Mouse (Mus musculus) v-Abl transformed pro-B cells (cell line): ENCODE data around the gene Cdkn2aipnl.

Experiments used
- in situ Hi-C, 2 experiments: fragments of 400-800 bp; cut with MboI; formaldehyde crosslinking; loops; one replicate each; pipeline ENCODE4 v1.15.1; 2025; ENCODE audit not compliant: unreplicated experiment in 2 of 2

Gene Cdkn2aipnl

GRCm38 (mm10) chr11:51967443-51968401 is at the start of gene Cdkn2aipnl:
TSS of gene Cdkn2aipnl (plus strand) at chr11:51967661.
- in situ Hi-C loops = loop anchor here (5.0 kb wide), 4 partner anchors 35 to 150 kb away; partner anchors contain the start of gene Jade2 (in 1 of the 2)

- in situ Hi-C loops = loop anchor here in 1 of 2 experiments (5.0 kb wide), 1 partner anchor 51 kb away; no protein-coding TSS in a partner anchor
Measured at GRCm38 (mm10) chr11:51917951-51918350, 49.5 kb upstream of the Cdkn2aipnl start.

- in situ Hi-C loops = loop anchor here in 1 of 2 experiments (5.0 kb wide), 1 partner anchor 51 kb away; no protein-coding TSS in a partner anchor
Measured at GRCm38 (mm10) chr11:51918576-51918975, 48.9 kb upstream of the Cdkn2aipnl start.

GRCm38 (mm10) chr11:51921355-51922125 is 45.9 kb upstream of the Cdkn2aipnl start:
- in situ Hi-C loops = no loop called here

- in situ Hi-C loops = no loop called here
Measured at GRCm38 (mm10) chr11:51922421-51922841, 45.0 kb upstream of the Cdkn2aipnl start.

- in situ Hi-C loops = no loop called here
Measured at GRCm38 (mm10) chr11:51925595-51925994, 41.9 kb upstream of the Cdkn2aipnl start.

GRCm38 (mm10) chr11:51926385-51926784 is 41.1 kb upstream of the Cdkn2aipnl start:
- in situ Hi-C loops = no loop called here

- in situ Hi-C loops = no loop called here
Measured at GRCm38 (mm10) chr11:51927106-51927505, 40.4 kb upstream of the Cdkn2aipnl start.

GRCm38 (mm10) chr11:51931138-51931537 is 36.3 kb upstream of the Cdkn2aipnl start:
- in situ Hi-C loops = loop anchor here (5.0 kb wide), 1 partner anchor 36 kb away; the partner anchor contains the start of gene Cdkn2aipnl (in 2 of the 2)

GRCm38 (mm10) chr11:51931790-51932189 is 35.7 kb upstream of the Cdkn2aipnl start:
- in situ Hi-C loops = loop anchor here (5.0 kb wide), 1 partner anchor 36 kb away; the partner anchor contains the start of gene Cdkn2aipnl (in 2 of the 2)

- in situ Hi-C loops = loop anchor here (5.0 kb wide), 1 partner anchor 33 kb away; the partner anchor contains the start of gene Cdkn2aipnl (in 2 of the 2)
Measured at GRCm38 (mm10) chr11:51934230-51934629, 33.2 kb upstream of the Cdkn2aipnl start.

GRCm38 (mm10) chr11:51935636-51936434 is 31.6 kb upstream of the Cdkn2aipnl start:
- in situ Hi-C loops = loop anchor here (5.0 kb wide), 2 partner anchors 66 to 79 kb away; partner anchors contain the start of genes Jade2 (in 2 of the 2), Cdkl3 (in 1 of the 2) and Ube2b (in 1 of the 2)

GRCm38 (mm10) chr11:51937361-51937781 is 30.1 kb upstream of the Cdkn2aipnl start:
- in situ Hi-C loops = loop anchor here (5.0 kb wide), 2 partner anchors 65 to 80 kb away; partner anchors contain the start of genes Jade2 (in 2 of the 2), Cdkl3 (in 1 of the 2) and Ube2b (in 1 of the 2)

GRCm38 (mm10) chr11:51938817-51939589 is 28.5 kb upstream of the Cdkn2aipnl start:
- in situ Hi-C loops = loop anchor here (5.0 kb wide), 2 partner anchors 63 to 82 kb away; partner anchors contain the start of genes Jade2 (in 2 of the 2), Cdkl3 (in 1 of the 2) and Ube2b (in 1 of the 2)

- in situ Hi-C loops = loop anchor here (5.0 kb wide), 2 partner anchors 63 to 82 kb away; partner anchors contain the start of genes Jade2 (in 2 of the 2), Cdkl3 (in 1 of the 2) and Ube2b (in 1 of the 2)
Measured at GRCm38 (mm10) chr11:51939590-51939955, 27.9 kb upstream of the Cdkn2aipnl start.

GRCm38 (mm10) chr11:51940511-51940955 is 26.9 kb upstream of the Cdkn2aipnl start:
- in situ Hi-C loops = no loop called here

- in situ Hi-C loops = no loop called here
Measured at GRCm38 (mm10) chr11:51942602-51943499, 24.6 kb upstream of the Cdkn2aipnl start.
